Mouse (Mus musculus) cerebellum, adult 9-11 months (tissue): ENCODE measurements at regions not wholly inside any gene's neighbourhood (a gene's known extent, or its start where the extent isn't known, plus 50 kb on each side); places are given as distances from the start of the nearest gene placed in this dataset.

ENCODE experiments used
- DNase-seq: peaks from one replicate; pipeline ENCODE4 v3.0.0; 2022

DNA sequence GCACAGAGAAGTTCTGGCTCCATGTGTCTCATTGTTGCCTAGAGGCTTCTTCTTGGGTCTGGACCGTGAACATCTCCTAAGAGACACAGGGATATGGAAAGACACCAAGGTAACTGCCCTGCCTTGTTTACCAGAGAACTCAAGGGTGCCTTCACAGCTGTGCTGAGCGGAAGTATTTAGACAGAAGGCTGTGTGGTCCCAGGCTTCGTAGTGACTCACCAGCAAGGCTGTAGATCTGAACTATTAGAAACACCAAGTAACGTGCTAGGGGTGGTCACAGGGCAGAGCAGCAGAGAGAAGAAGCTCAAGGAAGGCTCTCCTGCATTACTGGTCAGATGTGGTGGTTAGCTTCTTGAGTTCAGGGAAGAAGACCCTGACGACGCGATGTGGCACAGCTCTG, 51.6 kb upstream of the Lpp start:
- DNase-seq = no peak

GRCm38 (mm10) chr16:24340646-24341045, 52.7 kb upstream of the Lpp start:
- no peak for DNase-seq

DNA sequence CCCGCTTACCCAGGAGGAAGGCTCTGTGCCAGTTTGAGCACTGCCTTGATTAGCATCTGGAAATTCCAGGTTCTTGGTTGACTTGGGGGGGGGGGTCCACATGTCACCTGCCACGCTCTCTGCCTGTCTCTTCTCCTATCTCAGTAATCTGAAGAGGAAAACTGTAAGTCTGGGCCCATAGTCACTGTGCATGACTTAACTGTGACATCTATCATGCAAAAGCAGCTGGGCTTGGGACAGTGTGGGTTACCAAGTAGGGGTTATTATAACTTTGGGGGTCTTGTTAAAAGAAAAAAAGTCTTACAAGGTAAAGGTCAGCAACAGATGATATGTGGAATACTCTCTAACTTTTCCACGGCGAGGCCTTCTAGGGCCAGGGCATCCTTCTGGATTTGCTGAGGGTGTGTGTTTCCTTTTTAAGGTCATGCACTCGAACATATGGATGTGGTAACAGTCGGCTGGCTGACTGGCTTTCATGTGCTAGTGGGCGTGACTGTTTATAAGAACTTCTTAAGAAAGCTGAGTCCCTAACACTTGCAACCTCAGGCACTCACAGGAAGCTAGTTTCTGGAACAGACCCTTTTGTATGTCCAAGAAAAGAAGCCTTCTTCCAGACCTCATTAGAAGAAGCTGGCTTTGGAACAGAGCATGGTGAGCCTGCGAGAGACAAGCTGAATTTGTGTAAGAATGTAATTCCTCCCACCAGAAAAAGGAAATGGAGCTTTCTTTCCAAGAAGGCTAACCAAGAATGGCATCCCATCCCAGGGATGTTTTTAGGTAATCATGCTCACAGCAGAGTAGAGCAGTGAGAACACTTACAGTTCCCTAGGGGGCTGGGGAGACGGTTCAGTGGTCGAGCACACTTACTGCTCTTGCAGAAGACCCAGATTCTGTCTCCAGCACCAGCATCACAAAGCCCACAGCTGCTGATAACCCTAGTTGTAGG, 53.7 kb upstream of the Lpp start:
- DNase-seq = no peak

GRCm38 (mm10) chr16:24338404-24338803, 54.9 kb upstream of the Lpp start:
- no peak for DNase-seq

DNA sequence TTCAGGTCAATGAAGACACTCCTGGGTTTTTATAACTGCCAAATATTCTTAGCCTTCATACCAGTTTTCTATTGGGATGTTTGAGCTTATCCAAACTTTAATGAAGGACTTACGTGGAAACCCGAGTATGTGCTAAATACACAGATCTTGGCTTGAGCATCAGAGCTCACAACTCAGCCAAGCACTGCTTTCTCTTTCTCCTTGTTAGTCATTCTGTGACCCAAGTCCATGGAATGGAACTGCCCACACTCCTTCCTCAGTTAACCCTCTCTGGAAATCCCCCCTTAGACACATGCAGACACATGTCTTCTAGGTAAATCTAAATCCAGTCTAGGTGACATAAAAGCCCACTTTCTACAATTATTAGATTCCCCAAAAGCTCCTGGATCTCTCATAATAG, 58.9 kb upstream of the Lpp start:
- no peak for DNase-seq

GRCm38 (mm10) chr16:24331446-24332020, 61.8 kb upstream of the Lpp start:
- DNase-seq = no peak

DNA sequence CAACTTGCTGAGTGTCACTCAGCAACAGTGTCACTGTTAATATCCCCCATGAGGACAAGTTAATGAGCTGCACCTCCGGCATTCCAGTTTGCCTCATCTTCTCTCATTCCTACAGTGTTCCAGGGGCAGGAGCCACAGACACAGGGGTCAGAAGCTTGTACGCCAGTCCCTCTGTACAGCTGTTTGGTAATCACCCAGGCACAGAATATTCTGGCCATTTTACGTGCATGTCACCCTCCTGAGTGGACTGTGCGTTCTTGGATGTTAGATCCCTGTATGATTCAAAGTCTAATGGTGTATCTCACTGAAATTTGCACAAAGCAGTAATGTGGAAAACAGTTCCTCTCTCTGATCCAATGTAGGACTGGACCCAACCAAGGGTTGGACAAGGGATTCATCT, 66.7 kb upstream of the Lpp start:
- no peak for DNase-seq

GRCm38 (mm10) chr16:24326046-24326445, 67.3 kb upstream of the Lpp start:
- peak; percentile 47 for DNase-seq

DNA sequence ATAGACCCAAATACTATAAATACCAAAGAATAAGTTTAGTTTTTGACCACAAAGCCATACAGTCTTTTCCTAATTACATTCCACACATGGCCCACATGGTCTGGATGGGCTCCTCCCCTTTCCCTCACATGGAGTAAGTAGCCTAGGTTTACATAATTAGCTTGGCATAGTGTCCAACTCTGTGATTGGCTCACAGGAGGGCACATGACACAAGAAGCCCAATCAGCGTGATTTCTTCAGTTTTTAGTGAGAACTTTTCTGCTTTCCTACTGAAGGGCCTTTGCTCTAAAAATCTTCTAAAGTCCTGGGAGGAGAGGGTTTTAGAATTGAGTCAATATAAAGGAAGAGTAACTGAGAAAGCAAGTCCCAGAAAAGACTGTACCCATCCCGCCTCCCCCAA, 68.4 kb upstream of the Lpp start:
- no peak for DNase-seq

DNA sequence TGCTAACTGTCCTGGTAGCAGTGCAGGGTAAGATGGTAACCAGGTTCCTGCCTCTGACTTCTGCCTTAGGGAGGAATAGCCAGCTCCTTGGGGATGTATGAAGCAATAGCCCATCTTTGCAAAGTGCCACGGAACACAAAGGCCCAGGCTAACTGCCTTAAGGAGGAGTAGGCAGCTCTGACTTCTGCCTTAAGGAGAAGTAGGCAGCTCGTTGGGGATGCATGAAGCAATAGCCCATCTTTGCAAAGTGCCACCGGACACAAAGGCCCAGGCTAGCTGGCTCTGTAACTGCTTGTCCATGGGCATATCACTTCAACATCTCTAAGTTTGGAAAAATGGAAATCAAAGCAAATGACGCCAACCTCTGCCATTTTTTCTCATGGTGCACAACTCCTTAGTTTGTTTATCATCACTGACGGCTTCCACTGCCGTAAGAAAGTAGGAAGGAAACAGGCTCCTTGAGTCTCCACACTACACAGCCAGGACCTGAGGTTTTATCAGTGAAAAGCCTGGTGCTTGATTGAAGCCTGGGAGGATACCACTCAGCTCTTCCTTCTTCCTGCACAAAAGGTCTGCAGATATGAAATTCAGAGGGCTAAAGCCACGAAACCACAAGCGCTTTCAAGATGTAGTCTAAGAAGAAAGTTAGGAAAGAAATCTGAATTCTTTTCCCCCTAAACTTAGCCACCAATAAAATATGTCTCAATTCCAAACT, 74.4 kb upstream of the Lpp start:
- DNase-seq = no peak

DNA sequence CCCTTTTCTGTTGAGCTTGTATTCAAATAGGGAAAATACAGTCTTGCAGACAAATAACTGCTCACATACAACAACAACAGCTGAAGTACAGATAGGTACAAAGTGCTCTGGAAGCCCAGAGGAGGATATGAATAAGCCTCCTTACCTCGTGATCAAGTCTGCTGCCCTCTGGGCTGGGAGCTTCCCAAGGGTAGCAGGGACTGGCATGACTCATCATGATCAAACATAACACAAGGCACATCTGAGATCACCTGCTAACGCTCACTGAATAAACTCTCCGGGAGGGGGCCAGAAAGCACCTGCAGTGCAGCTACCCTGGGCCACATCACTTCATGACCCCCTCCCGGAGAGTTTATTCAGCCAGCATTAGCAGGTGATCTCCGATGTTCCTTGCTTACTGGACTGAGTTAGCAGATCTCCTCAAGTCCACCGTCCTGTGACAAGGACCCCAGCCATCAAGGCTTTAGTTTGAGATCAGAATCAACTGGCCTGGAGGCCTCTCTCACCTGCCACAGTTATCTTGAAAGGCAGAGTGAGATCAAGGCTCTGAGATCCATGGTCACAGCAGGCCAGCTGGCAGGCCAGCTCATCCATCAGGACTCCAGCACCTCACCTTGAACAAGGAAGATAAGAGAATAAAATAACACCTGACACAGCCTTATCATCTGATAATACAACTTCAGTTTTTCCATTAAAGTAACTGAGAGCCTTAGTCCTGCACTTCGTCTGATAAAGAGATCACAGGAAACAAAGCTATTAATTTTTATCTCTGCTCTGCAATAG, 79.6 kb upstream of the Lpp start:
- no peak for DNase-seq

DNA sequence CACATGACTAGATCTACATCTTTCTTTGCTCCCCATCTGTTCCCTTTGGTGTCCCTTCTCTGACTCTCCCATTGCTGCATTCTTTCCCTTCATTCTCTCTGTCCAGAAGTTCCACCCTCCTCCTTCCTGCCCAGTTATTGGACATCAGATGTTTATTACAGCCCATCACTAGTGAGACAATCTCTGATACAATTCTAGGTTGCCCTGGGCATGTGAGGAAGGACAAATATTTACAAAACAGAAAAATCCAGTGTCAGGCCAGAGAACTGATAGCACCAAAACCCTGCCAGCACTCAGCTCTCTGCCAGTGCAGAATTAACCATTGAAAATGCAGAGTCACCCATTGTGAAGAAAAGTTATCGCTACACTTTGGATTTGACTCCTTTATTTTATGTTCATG, 87.9 kb upstream of the Lpp start:
- no peak for DNase-seq

GRCm38 (mm10) chr16:24296790-24297189, 96.5 kb upstream of the Lpp start:
- DNase-seq = no peak

GRCm38 (mm10) chr16:24295626-24296440, 97.5 kb upstream of the Lpp start:
- DNase-seq = no peak

- DNase-seq = no peak
These were observed 109.1 kb upstream of the Lpp start for GRCm38 (mm10) chr16:24284215-24284614.

- DNase-seq = peak; percentile 74
These were observed 111.1 kb upstream of the Lpp start for GRCm38 (mm10) chr16:24282194-24282683.

- no peak for DNase-seq
These were observed 111.7 kb upstream of the Lpp start for GRCm38 (mm10) chr16:24281561-24281960.

GRCm38 (mm10) chr16:24277857-24278256, 115.5 kb upstream of the Lpp start:
- DNase-seq = peak; percentile 46

GRCm38 (mm10) chr16:24262701-24263100, 130.6 kb upstream of the Lpp start:
- no peak for DNase-seq

- DNase-seq = no peak
These were observed 133.5 kb upstream of the Lpp start for GRCm38 (mm10) chr16:24259711-24260230.

DNA sequence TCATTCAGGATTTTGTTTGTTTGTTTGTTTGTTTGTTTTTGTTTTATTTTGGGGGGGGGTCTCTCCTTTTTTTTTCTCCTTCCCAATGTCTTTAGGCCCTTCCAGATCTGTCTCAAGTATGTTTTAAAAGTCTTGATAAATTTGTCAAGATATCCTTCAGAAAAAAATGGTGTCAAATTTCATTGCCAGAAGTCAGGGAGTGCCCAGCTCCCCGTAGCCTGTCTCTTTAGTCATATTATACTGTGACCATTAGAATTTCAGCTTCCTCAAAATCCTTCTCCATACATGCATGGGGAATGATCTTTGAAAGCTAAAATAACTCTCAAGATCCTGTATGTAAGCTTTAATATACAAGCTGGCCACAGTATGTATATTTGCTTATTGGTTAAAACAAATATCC, 134.3 kb upstream of the Lpp start:
- DNase-seq = no peak

DNA sequence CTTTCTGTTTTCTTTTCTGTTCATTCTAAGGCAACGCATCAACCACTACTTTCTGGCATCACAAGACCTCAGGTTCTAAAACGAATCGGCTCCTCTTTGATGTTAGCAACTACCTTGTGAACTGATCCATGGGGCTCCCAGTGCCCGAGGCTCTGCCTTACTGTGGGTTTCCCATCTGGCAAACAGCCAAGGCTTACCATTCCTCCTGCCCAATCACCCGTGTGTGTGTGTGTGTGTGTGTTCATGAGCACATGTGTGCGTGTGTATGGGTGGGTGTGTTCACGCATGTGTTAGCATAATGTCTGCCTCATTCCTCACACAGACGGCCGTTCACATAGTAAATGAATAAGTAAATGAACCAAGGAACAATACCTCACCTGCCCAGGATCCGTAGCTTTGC, 138.3 kb upstream of the Lpp start:
- no peak for DNase-seq
